Mouse (Mus musculus): ENCODE measurements at regions not wholly inside any gene's neighbourhood (a gene's known extent, or its start where the extent isn't known, plus 50 kb on each side); places are given as distances from the start of the nearest gene placed in this dataset.

GRCm38 (mm10) chr16:24056885-24057531 lies 68.4 kb upstream of the Bcl6 start:
- no peaks in the 10 kb centered on the region for H3K9me3 ChIP-seq (replicated peaks; ENCODE audit: control insufficient read depth, low read length)
- DNase-seq (ENCODE audit: low spot score) (no peak), ATAC-seq (ENCODE audit: insufficient read depth, low read depth) (no peak)
- H3K4me2 ChIP-seq (ENCODE audit: low read depth, low read length) = no peak overlapping the region
- no peaks in the 10 kb centered on the region for H3K36me3 ChIP-seq (replicated peaks; ENCODE audit: control insufficient read depth, insufficient read depth, low read length)
- peaks cover 8% of the 10 kb centered on the region; the same call in 1 of the 2 replicates for H3K4me1 ChIP-seq (ENCODE audit: control insufficient read depth, insufficient read depth)
- no peak overlapping the region for H3K9ac ChIP-seq (replicated peaks; ENCODE audit: low read depth, low read length)
- whole genome bisulfite sequencing = 47% methylated on average over 11 of the region's 11 CpGs
- H3K27me3 ChIP-seq (ENCODE audit: control insufficient read depth, insufficient read depth, low read length) = no peaks in the 10 kb centered on the region
- no peak for TF ChIP-seq CTCF (IDR thresholded peaks at IDR 0.05; ENCODE audit: low read depth)
- TF ChIP-seq EP300 (IDR thresholded peaks at IDR 0.05; ENCODE audit: low read depth) = no peak
- H3K4me3 ChIP-seq (ENCODE audit: low read depth, low read length) = no peak overlapping the region
- H3K27ac ChIP-seq (ENCODE audit: low read depth) = no peak overlapping the region

- Histone ChIP-seq H3K27me3 (ENCODE audit: control insufficient read depth, insufficient read depth, low read length) (no peaks in the 10 kb centered on the region), H3K36me3 (replicated peaks; ENCODE audit: control insufficient read depth, insufficient read depth, low read length) (no peaks in the 10 kb centered on the region), H3K4me3 (ENCODE audit: low read depth, low read length) (no peak overlapping the region), H3K9me3 (replicated peaks; ENCODE audit: control insufficient read depth, low read length) (no peaks in the 10 kb centered on the region), H3K27ac (ENCODE audit: low read depth) (no peak overlapping the region), H3K4me1 (ENCODE audit: control insufficient read depth, insufficient read depth) (peaks cover 8% of the 10 kb centered on the region; the same call in 1 of the 2 replicates), H3K4me2 (ENCODE audit: low read depth, low read length) (no peak overlapping the region), H3K9ac (replicated peaks; ENCODE audit: low read depth, low read length) (no peak overlapping the region)
- 79% methylated on average over 12 of the region's 12 CpGs for WGBS
- ATAC-seq (ENCODE audit: insufficient read depth, low read depth) (no peak), DNase-seq (ENCODE audit: low spot score) (no peak)
- TF ChIP-seq EP300 (IDR thresholded peaks at IDR 0.05; ENCODE audit: low read depth) (no peak), CTCF (IDR thresholded peaks at IDR 0.05; ENCODE audit: low read depth) (no peak)
Measured at GRCm38 (mm10) chr16:24056123-24056884, 67.7 kb upstream of the Bcl6 start.

- ATAC-seq (ENCODE audit: insufficient read depth, low read depth) (no peak), DNase-seq (ENCODE audit: low spot score) (no peak)
- Histone ChIP-seq H3K27me3 (ENCODE audit: control insufficient read depth, insufficient read depth, low read length) (no peaks in the 10 kb centered on the region), H3K9ac (replicated peaks; ENCODE audit: low read depth, low read length) (no peak overlapping the region), H3K27ac (ENCODE audit: low read depth) (no peak overlapping the region), H3K36me3 (replicated peaks; ENCODE audit: control insufficient read depth, insufficient read depth, low read length) (no peaks in the 10 kb centered on the region), H3K4me2 (ENCODE audit: low read depth, low read length) (no peak overlapping the region), H3K4me1 (ENCODE audit: control insufficient read depth, insufficient read depth) (peaks cover 8% of the 10 kb centered on the region; the same call in 1 of the 2 replicates), H3K4me3 (ENCODE audit: low read depth, low read length) (no peak overlapping the region), H3K9me3 (replicated peaks; ENCODE audit: control insufficient read depth, low read length) (no peaks in the 10 kb centered on the region)
- WGBS = 98% methylated on average over 3 of the region's 3 CpGs
- TF ChIP-seq EP300 (IDR thresholded peaks at IDR 0.05; ENCODE audit: low read depth) = no peak
Measured at GRCm38 (mm10) chr16:24054293-24054692, 65.6 kb upstream of the Bcl6 start.

GRCm38 (mm10) chr16:24053403-24053802 lies 64.8 kb upstream of the Bcl6 start:
- H3K27ac ChIP-seq (ENCODE audit: low read depth) = no peak overlapping the region
- ATAC-seq (ENCODE audit: insufficient read depth, low read depth) = no peak
- H3K9ac ChIP-seq (replicated peaks; ENCODE audit: low read depth, low read length) = no peak overlapping the region
- H3K4me1 ChIP-seq (ENCODE audit: control insufficient read depth, insufficient read depth) = 0 out of 2 replicates have a peak, but pooled peaks cover 5% of the 10 kb centered on the region
- no peak for DNase-seq (ENCODE audit: low spot score)
- 68% methylated on average over 10 of the region's 10 CpGs for WGBS
- no peaks in the 10 kb centered on the region for H3K27me3 ChIP-seq (ENCODE audit: control insufficient read depth, insufficient read depth, low read length)
- no peaks in the 10 kb centered on the region for H3K9me3 ChIP-seq (replicated peaks; ENCODE audit: control insufficient read depth, low read length)
- no peak overlapping the region for H3K4me2 ChIP-seq (ENCODE audit: low read depth, low read length)
- no peaks in the 10 kb centered on the region for H3K36me3 ChIP-seq (replicated peaks; ENCODE audit: control insufficient read depth, insufficient read depth, low read length)
- TF ChIP-seq EP300 (IDR thresholded peaks at IDR 0.05; ENCODE audit: low read depth) = no peak
- no peak for TF ChIP-seq CTCF (IDR thresholded peaks at IDR 0.05; ENCODE audit: low read depth)
- no peak overlapping the region for H3K4me3 ChIP-seq (ENCODE audit: low read depth, low read length)

GRCm38 (mm10) chr16:24050856-24051640 lies 62.4 kb upstream of the Bcl6 start:
- TF ChIP-seq CTCF (IDR thresholded peaks at IDR 0.05; ENCODE audit: low read depth) = no peak
- no peak for TF ChIP-seq EP300 (IDR thresholded peaks at IDR 0.05; ENCODE audit: low read depth)
- WGBS = 80% methylated on average over 10 of the region's 10 CpGs

More at GRCm38 (mm10) chr16:24050856-24051640, 62.4 kb upstream of the Bcl6 start:
- H3K9ac ChIP-seq (replicated peaks; ENCODE audit: low read depth, low read length) = no peak overlapping the region
- DNase-seq (ENCODE audit: low spot score) = no peak
- H3K4me1 ChIP-seq (ENCODE audit: control insufficient read depth, insufficient read depth) = no peaks in the 10 kb centered on the region
- ATAC-seq (ENCODE audit: insufficient read depth, low read depth) = no peak
- no peak overlapping the region for H3K4me2 ChIP-seq (ENCODE audit: low read depth, low read length)
- no peak overlapping the region for H3K4me3 ChIP-seq (ENCODE audit: low read depth, low read length)
- H3K36me3 ChIP-seq (replicated peaks; ENCODE audit: control insufficient read depth, insufficient read depth, low read length) = no peaks in the 10 kb centered on the region
- no peaks in the 10 kb centered on the region for H3K9me3 ChIP-seq (replicated peaks; ENCODE audit: control insufficient read depth, low read length)
- no peak overlapping the region for H3K27ac ChIP-seq (ENCODE audit: low read depth)
- H3K27me3 ChIP-seq (ENCODE audit: control insufficient read depth, insufficient read depth, low read length) = no peaks in the 10 kb centered on the region

All from heart, postnatal 0 days (tissue).